In genomic region chr3:58525166-58525565, GRCm38 (mm10) we compare ENCODE assay signal across 7 mouse cellular contexts. TPM values are rescaled to one million over a fixed set of nuclear protein-coding genes. Genes with fewer than 3 reads are reported as not detected.
DNase-seq lines count a peak whose midpoint lies in the region; ATAC-seq lines count a peak whose summit lies in the region.

No protein-coding gene starts in this region.

- H3K36me3 ChIP-seq in forebrain, embryonic 16.5 days (ENCODE audit: control insufficient read depth, insufficient read depth), result peaks cover 16% of the 10 kb centered on the region
- H3K36me3 ChIP-seq in macrophage (ENCODE audit: inconsistent target), result peaks cover 14% of the 10 kb centered on the region; the same call in 1 of the 2 replicates

- H3K4me2 ChIP-seq in forebrain, embryonic 16.5 days (ENCODE audit: low read length), result peak overlapping the region; percentile 92

- H3K79me2 ChIP-seq in macrophage (ENCODE audit: inconsistent target), result peaks cover 81% of the 10 kb centered on the region

- intact Hi-C loops in left cerebral cortex, postnatal 14 days (cut with DNase I), result no loop called here

- peak; percentile 9 to 19 for DNase-seq in left cerebral cortex, postnatal 14 days (ENCODE audit: low spot score in 2 of 2)
- no peak for DNase-seq in left cerebral cortex, adult 11 months (ENCODE audit: low spot score)
- no peak for DNase-seq in natural killer cell, adult 2 months (ENCODE audit: low spot score in 2 of 2)
- DNase-seq in thymus, adult 18-20 months, result no peak

- H3K9me3 ChIP-seq in forebrain, embryonic 16.5 days (ENCODE audit: control insufficient read depth, low read length), result no peaks in the 10 kb centered on the region

- H3K27ac ChIP-seq in brown adipose tissue, adult 24 weeks (replicated peaks; ENCODE audit: low read depth, low read length), result peak overlapping the region; percentile 79
- H3K27ac ChIP-seq in forebrain, embryonic 16.5 days (ENCODE audit: low read length), result peak overlapping the region; percentile 87
- H3K27ac ChIP-seq in macrophage, result peak overlapping the region; percentile 64

- H3K27me3 ChIP-seq in forebrain, embryonic 16.5 days (replicated peaks; ENCODE audit: control insufficient read depth, insufficient read depth, low read length), result no peaks in the 10 kb centered on the region

- no peaks in the 10 kb centered on the region for H3K4me1 ChIP-seq in brown adipose tissue, adult 24 weeks (ENCODE audit: control insufficient read depth, insufficient read depth, insufficient read length, low read length)
- H3K4me1 ChIP-seq in forebrain, embryonic 16.5 days (replicated peaks; ENCODE audit: control insufficient read depth, insufficient read depth, low read length), result peaks cover 13% of the 10 kb centered on the region

- no peak; the same call in 1 of the 2 replicates for ATAC-seq in forebrain, embryonic 16.5 days

- H3K9ac ChIP-seq in forebrain, embryonic 16.5 days (replicated peaks; ENCODE audit: low read depth, low read length), result peak overlapping the region; percentile 85

- WGBS in forebrain, embryonic 16.5 days, result 0% methylated on average over 40 of the region's 40 CpGs
- WGBS in macrophage (ENCODE audit: missing documents), result 1% methylated on average over 40 of the region's 40 CpGs

- H3K4me3 ChIP-seq in brown adipose tissue, adult 24 weeks (ENCODE audit: insufficient read depth, low read depth, low read length), result peak overlapping the region; percentile 80
- peak overlapping the region; percentile 83 for H3K4me3 ChIP-seq in forebrain, embryonic 16.5 days (replicated peaks; ENCODE audit: low read length)
- H3K4me3 ChIP-seq in macrophage (ENCODE audit: inconsistent target), result peak overlapping the region; percentile 90

RNA-seq across cellular contexts. Expression of gene Eif2a, which starts 0.5 kb away (rescaled TPM):
- total RNA-seq in left cerebral cortex, postnatal 14 days (2021), result 10 to 100 TPM; 43.4 to 44.1 TPM
- polyA plus RNA-seq in brown adipose tissue, adult 24 weeks (2012; ENCODE audit: insufficient read depth, insufficient read length, missing spikeins), result 45.7 and 62.6 TPM in 2 replicates
- 44.6 and 50.4 TPM in 2 replicates for polyA plus RNA-seq in forebrain, embryonic 16.5 days (2015; fragmentation: Nextera tagmentation; extraction: Ambion mirVana)
- total RNA-seq in macrophage (2018; cell fraction: chromatin; rRNA removed), result 10 to 100 TPM; 16.0 to 58.2 (median 41.9) TPM
- 10 to 100 TPM; 32.8 to 57.1 (median 42.2) TPM for total RNA-seq in macrophage (2018; cell fraction: cytosol; rRNA removed)
- 10 to 100 TPM; 18.6 to 55.1 (median 34.3) TPM for total RNA-seq in macrophage (2018; cell fraction: nucleus; rRNA removed)
- 43.6 to 76.2 TPM (median 51.3 TPM) in 3 replicates for polyA plus RNA-seq in macrophage (2018)

RNA-seq across cellular contexts. Expression of gene Serp1, which starts 0.5 kb away (rescaled TPM):
- 10 to 100 TPM; 24.7 to 26.8 TPM for total RNA-seq in left cerebral cortex, postnatal 14 days (2021)
- 69.9 and 75.3 TPM in 2 replicates for polyA plus RNA-seq in brown adipose tissue, adult 24 weeks (2012; ENCODE audit: insufficient read depth, insufficient read length, missing spikeins)
- 77.2 and 102 TPM in 2 replicates for polyA plus RNA-seq in forebrain, embryonic 16.5 days (2015; fragmentation: Nextera tagmentation; extraction: Ambion mirVana)
- 100 to 1,000 TPM in 2 of 26 experiments, 10 to 100 TPM in 23, 1 to 10 TPM in 1; 9.3 to 138 (median 41.8) TPM for total RNA-seq in macrophage (2018; cell fraction: chromatin; rRNA removed)
- 100 to 1,000 TPM; 173 to 535 (median 285) TPM for total RNA-seq in macrophage (2018; cell fraction: cytosol; rRNA removed)
- 100 to 1,000 TPM in 15 of 26 experiments, 10 to 100 TPM in 11; 28.5 to 350 (median 129) TPM for total RNA-seq in macrophage (2018; cell fraction: nucleus; rRNA removed)
- 104 to 207 TPM (median 148 TPM) in 3 replicates for polyA plus RNA-seq in macrophage (2018)

RNA-seq across cellular contexts. Expression of gene Selenot, which starts 51.3 kb away (rescaled TPM):
- total RNA-seq in left cerebral cortex, postnatal 14 days (2021), result 100 to 1,000 TPM; 166 to 173 TPM
- polyA plus RNA-seq in brown adipose tissue, adult 24 weeks (2012; ENCODE audit: insufficient read depth, insufficient read length, missing spikeins), result 117 and 122 TPM in 2 replicates
- polyA plus RNA-seq in forebrain, embryonic 16.5 days (2015; fragmentation: Nextera tagmentation; extraction: Ambion mirVana), result 22.1 and 23.0 TPM in 2 replicates
- total RNA-seq in macrophage (2018; cell fraction: chromatin; rRNA removed), result 10 to 100 TPM; 12.7 to 78.8 (median 48.8) TPM
- 100 to 1,000 TPM; 133 to 241 (median 169) TPM for total RNA-seq in macrophage (2018; cell fraction: cytosol; rRNA removed)
- 100 to 1,000 TPM in 18 of 26 experiments, 10 to 100 TPM in 8; 47.0 to 205 (median 120) TPM for total RNA-seq in macrophage (2018; cell fraction: nucleus; rRNA removed)
- 154 to 176 TPM (median 162 TPM) in 3 replicates for polyA plus RNA-seq in macrophage (2018)

Comparison
In these comparisons a context has a peak if more than half of its experiments do, and no peak if none do; other contexts are left out.
1. DNase-seq: peak in left cerebral cortex, postnatal 14 days (2 of 2); none in left cerebral cortex, adult 11 months (single experiment), natural killer cell, adult 2 months (0 of 2) and thymus, adult 18-20 months (0 of 2).
2. Peak in every context shown above with its lines, with median percentiles within 50 percentile points of each other: H3K27ac ChIP-seq and H3K4me3 ChIP-seq.